Mouse (Mus musculus): ENCODE results near the gene Vmn1r47. TPM values are rescaled to one million over a fixed set of nuclear protein-coding genes. Genes with fewer than 3 reads are reported as not detected.
"Not testable (repeated sequence)": the region's sequence is repeated elsewhere in the genome, so short reads cannot be mapped to it uniquely, and the experiment has no call there.

Gene Vmn1r47
- polyA plus RNA-seq (2014; fragmentation: Nextera tagmentation; extraction: Ambion mirVana), result not detected in 2 replicates

DNA sequence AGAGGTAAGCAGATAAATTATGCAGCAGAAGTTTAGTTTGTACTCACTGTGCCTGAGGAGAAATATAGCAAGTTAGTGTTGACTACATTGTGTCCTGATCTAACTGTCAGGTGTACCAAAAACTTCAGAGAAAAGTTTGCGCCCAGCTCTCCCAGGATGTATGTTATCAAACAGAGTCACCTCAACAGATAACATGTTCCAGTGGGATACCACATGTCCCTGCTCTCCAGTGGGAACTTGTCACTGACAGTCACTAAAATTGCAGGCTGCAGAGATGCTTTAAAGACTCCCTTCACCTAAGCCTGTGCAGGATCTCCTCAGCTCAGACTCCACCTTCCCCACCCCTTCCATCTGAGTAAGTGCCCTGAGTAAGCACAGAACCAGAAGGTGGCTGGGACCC, at the start of gene Vmn1r47:
Gene Vmn1r47 (plus strand): TSS at position 301 of the 400 bp plus-strand sequence.
- not testable (repeated sequence) for ATAC-seq (ENCODE audit: insufficient read depth, low FRiP score, low TSS enrichment)
- 86% methylated on average over 1 of the region's 1 CpGs for WGBS

DNA sequence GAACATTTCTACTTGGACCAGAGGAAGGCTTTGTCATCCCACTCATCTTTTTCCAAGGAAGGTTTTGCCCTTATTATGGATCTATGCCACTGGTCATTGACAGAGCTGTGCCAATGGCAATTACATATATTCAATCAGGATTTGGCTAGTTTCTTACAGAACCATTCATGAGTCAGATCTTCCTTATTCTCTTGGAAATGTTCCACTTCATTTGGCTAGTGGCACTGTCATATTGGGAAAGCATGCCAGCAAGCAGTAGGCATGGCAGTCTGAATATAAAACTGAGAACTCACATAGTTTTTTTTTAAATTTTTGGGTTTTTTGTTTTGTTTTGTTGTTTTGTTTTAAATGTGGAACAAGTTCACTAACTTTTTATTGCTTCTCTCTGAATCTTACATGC, 49.6 kb upstream of the Vmn1r47 start:
- no peak overlapping the region for H3K4me3 ChIP-seq (ENCODE audit: low read depth, low read length)
- H3K4me2 ChIP-seq (ENCODE audit: low read depth), result no peak overlapping the region
- H3K9me3 ChIP-seq (ENCODE audit: control insufficient read depth, low read length), result no peaks in the 10 kb centered on the region
- ATAC-seq (ENCODE audit: insufficient read depth, low FRiP score, low TSS enrichment), result no peak
- H3K27ac ChIP-seq (ENCODE audit: low read depth, low read length), result no peak overlapping the region
- no peak overlapping the region for H3K9ac ChIP-seq (ENCODE audit: low read length)
- H3K4me1 ChIP-seq (ENCODE audit: control insufficient read depth, insufficient read depth, low read length), result no peaks in the 10 kb centered on the region
- no peaks in the 10 kb centered on the region for H3K27me3 ChIP-seq (ENCODE audit: control insufficient read depth, insufficient read depth, low read length)
- no peak for DNase-seq (ENCODE audit: low spot score)
- no peaks in the 10 kb centered on the region for H3K36me3 ChIP-seq (ENCODE audit: control insufficient read depth, insufficient read depth, low read length)

More for the DNA sequence above, at the start of gene Vmn1r47:
- DNase-seq (ENCODE audit: low spot score); H3K9ac ChIP-seq (ENCODE audit: low read length); H3K36me3 ChIP-seq (ENCODE audit: control insufficient read depth, insufficient read depth, low read length); H3K27me3 ChIP-seq (ENCODE audit: control insufficient read depth, insufficient read depth, low read length); H3K27ac ChIP-seq (ENCODE audit: low read depth, low read length); H3K9me3 ChIP-seq (ENCODE audit: control insufficient read depth, low read length); H3K4me2 ChIP-seq (ENCODE audit: low read depth); H3K4me3 ChIP-seq (ENCODE audit: low read depth, low read length); H3K4me1 ChIP-seq (ENCODE audit: control insufficient read depth, insufficient read depth, low read length): not testable (repeated sequence)

DNA sequence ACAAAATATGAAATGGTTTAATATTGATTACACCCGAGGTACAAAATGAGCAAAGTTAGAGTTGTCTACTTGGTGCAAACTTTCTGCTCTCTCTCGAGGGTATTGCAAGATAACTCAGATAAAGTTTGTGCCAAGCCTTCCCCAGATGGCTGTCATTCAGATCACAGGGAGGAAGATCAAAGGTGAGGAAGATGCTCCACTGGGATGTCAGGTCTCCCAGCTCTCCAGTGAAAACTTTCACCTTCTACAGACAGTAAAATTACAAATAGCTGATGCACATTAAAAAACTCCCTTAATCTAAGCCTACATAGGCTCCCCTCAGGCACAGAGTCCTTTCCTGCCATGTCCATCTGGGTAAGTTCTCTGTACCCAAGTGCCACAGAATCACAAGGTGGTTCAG, 46.9 kb upstream of the Vmn1r47 start, which contains the start of gene Vmn1r46:
Gene Vmn1r46 (plus strand): TSS at position 301 of the 400 bp plus-strand sequence.
- no peak within 1 kb of the TSS for H3K4me3 ChIP-seq (ENCODE audit: low read depth, low read length)
- ATAC-seq (ENCODE audit: insufficient read depth, low FRiP score, low TSS enrichment), result no peak
- no peaks in the 10 kb centered on the region for H3K36me3 ChIP-seq (ENCODE audit: control insufficient read depth, insufficient read depth, low read length)
- 65% methylated on average over 2 of the region's 2 CpGs for WGBS
- H3K27me3 ChIP-seq (ENCODE audit: control insufficient read depth, insufficient read depth, low read length), result no peaks in the 10 kb centered on the region
- no peak within 1 kb of the TSS for H3K9ac ChIP-seq (ENCODE audit: low read length)
- no peaks in the 10 kb centered on the region for H3K4me1 ChIP-seq (ENCODE audit: control insufficient read depth, insufficient read depth, low read length)
- no peaks in the 10 kb centered on the region for H3K9me3 ChIP-seq (ENCODE audit: control insufficient read depth, low read length)
- no peak for DNase-seq (ENCODE audit: low spot score)
- H3K27ac ChIP-seq (ENCODE audit: low read depth, low read length), result no peak within 1 kb of the TSS
- H3K4me2 ChIP-seq (ENCODE audit: low read depth), result no peak within 1 kb of the TSS

DNA sequence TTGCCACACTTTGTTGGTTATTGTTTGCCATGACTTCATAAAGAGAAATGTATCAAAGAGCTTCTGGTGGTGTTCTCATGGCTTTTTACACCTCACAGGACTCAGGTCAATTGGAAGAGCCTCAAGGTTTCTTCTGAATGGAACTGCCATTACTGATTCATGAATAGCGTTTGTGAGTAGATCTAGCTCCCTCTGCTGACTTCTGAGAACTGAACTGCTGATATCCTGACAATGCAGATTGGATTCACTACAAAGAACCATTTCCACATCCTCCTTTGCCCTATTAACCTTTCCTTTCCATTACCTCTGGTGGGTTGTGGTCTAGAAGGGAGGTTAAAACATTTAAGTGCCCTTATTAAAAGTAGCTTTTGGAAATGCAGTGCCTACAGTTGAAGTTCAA, 30.0 kb upstream of the Vmn1r47 start:
- no peak overlapping the region for H3K4me2 ChIP-seq (ENCODE audit: low read depth)
- WGBS, result 19% methylated on average over 1 of the region's 1 CpGs
- no peaks in the 10 kb centered on the region for H3K27me3 ChIP-seq (ENCODE audit: control insufficient read depth, insufficient read depth, low read length)
- DNase-seq (ENCODE audit: low spot score) (no peak), ATAC-seq (ENCODE audit: insufficient read depth, low FRiP score, low TSS enrichment) (no peak)
- H3K9me3 ChIP-seq (ENCODE audit: control insufficient read depth, low read length), result no peaks in the 10 kb centered on the region
- H3K9ac ChIP-seq (ENCODE audit: low read length), result no peak overlapping the region
- no peak overlapping the region for H3K27ac ChIP-seq (ENCODE audit: low read depth, low read length)
- no peak overlapping the region for H3K4me3 ChIP-seq (ENCODE audit: low read depth, low read length)
- no peaks in the 10 kb centered on the region for H3K36me3 ChIP-seq (ENCODE audit: control insufficient read depth, insufficient read depth, low read length)
- no peaks in the 10 kb centered on the region for H3K4me1 ChIP-seq (ENCODE audit: control insufficient read depth, insufficient read depth, low read length)

DNA sequence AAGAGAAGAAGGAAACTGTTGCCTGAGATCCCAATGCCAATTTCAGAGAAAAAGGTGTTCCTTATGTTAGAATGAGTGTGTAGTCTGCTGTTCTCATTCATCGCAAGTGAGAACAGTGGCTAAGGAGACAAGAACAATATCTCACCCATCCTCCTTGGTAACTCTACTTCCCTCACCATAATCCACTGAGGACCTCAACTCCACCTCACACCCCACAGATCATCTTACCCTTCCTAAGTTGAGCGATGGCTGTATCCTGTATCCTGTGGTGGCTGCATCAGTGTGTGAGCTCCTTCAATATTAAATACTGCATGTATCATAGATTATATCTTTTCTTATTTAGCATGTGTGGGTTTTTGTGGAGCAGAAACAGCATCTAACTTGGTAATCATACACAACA, 20.8 kb downstream of the Vmn1r47 start, which contains the start of gene Vmn1r48:
Gene Vmn1r48 (minus strand): TSS at position 101 of the 400 bp plus-strand sequence.
- DNase-seq (ENCODE audit: low spot score); H3K9me3 ChIP-seq (ENCODE audit: control insufficient read depth, low read length); ATAC-seq (ENCODE audit: insufficient read depth, low FRiP score, low TSS enrichment); H3K4me2 ChIP-seq (ENCODE audit: low read depth); H3K36me3 ChIP-seq (ENCODE audit: control insufficient read depth, insufficient read depth, low read length); H3K4me3 ChIP-seq (ENCODE audit: low read depth, low read length); H3K27me3 ChIP-seq (ENCODE audit: control insufficient read depth, insufficient read depth, low read length); H3K9ac ChIP-seq (ENCODE audit: low read length); H3K4me1 ChIP-seq (ENCODE audit: control insufficient read depth, insufficient read depth, low read length); H3K27ac ChIP-seq (ENCODE audit: low read depth, low read length): not testable (repeated sequence)
- no CpG with 5 or more reads among the region's 2 CpGs for WGBS

Other genes with a start within 250 kb of the Vmn1r47 start
- gene Vmn1r42, start 139.7 kb upstream of the Vmn1r47 start, polyA plus RNA-seq (2014; fragmentation: Nextera tagmentation; extraction: Ambion mirVana), result not detected in 2 replicates
- gene Vmn1r43, start 139.7 kb upstream of the Vmn1r47 start, polyA plus RNA-seq (2014; fragmentation: Nextera tagmentation; extraction: Ambion mirVana), result not detected in 2 replicates
- not detected in 2 replicates for gene Vmn1r44, start 132.5 kb upstream of the Vmn1r47 start, polyA plus RNA-seq (2014; fragmentation: Nextera tagmentation; extraction: Ambion mirVana)
- not detected in 2 replicates for gene Vmn1r45, start 75.5 kb upstream of the Vmn1r47 start, polyA plus RNA-seq (2014; fragmentation: Nextera tagmentation; extraction: Ambion mirVana)
- not detected in 2 replicates for gene Vmn1r46, start 46.8 kb upstream of the Vmn1r47 start, polyA plus RNA-seq (2014; fragmentation: Nextera tagmentation; extraction: Ambion mirVana)
- gene Vmn1r48, start 20.7 kb downstream of the Vmn1r47 start, polyA plus RNA-seq (2014; fragmentation: Nextera tagmentation; extraction: Ambion mirVana), result not detected in 2 replicates
- not detected in 2 replicates for gene Vmn1r49, start 62.4 kb downstream of the Vmn1r47 start, polyA plus RNA-seq (2014; fragmentation: Nextera tagmentation; extraction: Ambion mirVana)
- gene Vmn1r50, start 85.3 kb downstream of the Vmn1r47 start, polyA plus RNA-seq (2014; fragmentation: Nextera tagmentation; extraction: Ambion mirVana), result not detected in 2 replicates
- 0.08 TPM in 1 of 2 replicates, not detected in the other for gene Vmn1r51, start 106.4 kb downstream of the Vmn1r47 start, polyA plus RNA-seq (2014; fragmentation: Nextera tagmentation; extraction: Ambion mirVana)
- gene Vmn1r52, start 158.7 kb downstream of the Vmn1r47 start, polyA plus RNA-seq (2014; fragmentation: Nextera tagmentation; extraction: Ambion mirVana), result not detected in 2 replicates
- not detected in 2 replicates for gene V1ra8, start 186.6 kb downstream of the Vmn1r47 start, polyA plus RNA-seq (2014; fragmentation: Nextera tagmentation; extraction: Ambion mirVana)
- not detected in 2 replicates for gene Vmn1r53, start 208.3 kb downstream of the Vmn1r47 start, polyA plus RNA-seq (2014; fragmentation: Nextera tagmentation; extraction: Ambion mirVana)
- gene Vmn1r54, start 230.2 kb downstream of the Vmn1r47 start, polyA plus RNA-seq (2014; fragmentation: Nextera tagmentation; extraction: Ambion mirVana), result not detected in 2 replicates